Mouse (Mus musculus): ENCODE data around the gene Zfx. TPM values are rescaled to one million over a fixed set of nuclear protein-coding genes. Genes with fewer than 3 reads are reported as not detected.

Zfx gene
- polyA plus RNA-seq, 1 experiment from 2014 or later = 32.0 TPM

DNA sequence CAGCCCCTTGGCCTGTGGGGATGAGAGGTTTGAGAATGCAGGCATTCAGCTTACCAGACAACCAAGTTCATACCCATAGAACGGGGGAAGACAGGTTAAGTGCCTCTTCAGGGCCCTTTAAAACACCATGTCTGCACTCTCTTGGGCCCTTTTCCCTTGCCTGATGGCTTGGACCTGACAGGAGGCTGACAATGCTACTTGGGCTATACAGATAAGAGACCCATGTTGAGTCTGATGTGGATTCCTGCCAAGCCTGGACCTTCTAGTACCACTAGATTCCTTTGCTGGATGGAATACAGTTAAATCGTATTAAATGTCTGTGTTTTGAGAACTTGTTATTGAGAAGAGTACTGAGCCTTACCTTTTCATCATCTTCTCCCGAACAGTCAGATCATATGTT is 8.7 kb upstream of the Zfx start:
- H3K4me1 ChIP-seq (replicated peaks; ENCODE audit: control insufficient read depth, insufficient read depth, low read length) = no peaks in the 10 kb centered on the region
- no peak overlapping the region for H3K9ac ChIP-seq (ENCODE audit: low read length)
- no peak overlapping the region for H3K4me3 ChIP-seq (ENCODE audit: low read length)
- H3K27me3 ChIP-seq (ENCODE audit: control insufficient read depth, insufficient read depth, low read depth, low read length) = peaks cover 10% of the 10 kb centered on the region
- no peak overlapping the region for H3K27ac ChIP-seq (ENCODE audit: low read length)
- 44% methylated on average over 3 of the region's 3 CpGs for WGBS
- no peaks in the 10 kb centered on the region for H3K36me3 ChIP-seq (ENCODE audit: control insufficient read depth, insufficient read depth, low read length)
- no peak for ATAC-seq (ENCODE audit: low read depth)
- H3K9me3 ChIP-seq (ENCODE audit: control insufficient read depth, low read length) = no peaks in the 10 kb centered on the region
- no peak overlapping the region for H3K4me2 ChIP-seq (ENCODE audit: low read depth, low read length)

DNA sequence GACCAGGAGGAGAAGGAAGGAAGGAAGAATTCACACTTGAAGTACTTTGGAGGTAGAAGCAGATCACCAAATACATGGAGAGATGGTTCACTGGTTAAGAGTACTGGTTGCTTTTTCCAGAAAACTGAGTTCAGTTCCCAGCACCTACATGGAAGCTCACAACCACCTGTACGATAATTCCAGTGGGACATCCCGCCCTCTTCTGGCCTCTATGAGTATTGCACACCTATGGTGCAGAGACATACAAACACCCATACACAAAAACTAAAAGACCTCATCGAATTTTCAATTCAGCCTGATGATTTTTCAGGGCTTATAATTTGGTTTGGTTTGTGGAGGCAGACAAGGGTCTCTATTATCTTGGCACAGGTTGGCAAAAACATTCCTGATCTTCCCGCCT is 6.2 kb upstream of the Zfx start:
- no peak for ATAC-seq (ENCODE audit: low read depth)
- H3K27ac ChIP-seq (ENCODE audit: low read length) = no peak overlapping the region
- 75% methylated on average over 4 of the region's 4 CpGs for WGBS
- H3K9me3 ChIP-seq (ENCODE audit: control insufficient read depth, low read length) = no peaks in the 10 kb centered on the region
- no peak overlapping the region for H3K9ac ChIP-seq (ENCODE audit: low read length)
- H3K4me1 ChIP-seq (replicated peaks; ENCODE audit: control insufficient read depth, insufficient read depth, low read length) = no peaks in the 10 kb centered on the region
- H3K36me3 ChIP-seq (ENCODE audit: control insufficient read depth, insufficient read depth, low read length) = no peaks in the 10 kb centered on the region
- peaks cover 7% of the 10 kb centered on the region for H3K27me3 ChIP-seq (ENCODE audit: control insufficient read depth, insufficient read depth, low read depth, low read length)
- no peak overlapping the region for H3K4me2 ChIP-seq (ENCODE audit: low read depth, low read length)
- H3K4me3 ChIP-seq (ENCODE audit: low read length) = no peak overlapping the region

DNA sequence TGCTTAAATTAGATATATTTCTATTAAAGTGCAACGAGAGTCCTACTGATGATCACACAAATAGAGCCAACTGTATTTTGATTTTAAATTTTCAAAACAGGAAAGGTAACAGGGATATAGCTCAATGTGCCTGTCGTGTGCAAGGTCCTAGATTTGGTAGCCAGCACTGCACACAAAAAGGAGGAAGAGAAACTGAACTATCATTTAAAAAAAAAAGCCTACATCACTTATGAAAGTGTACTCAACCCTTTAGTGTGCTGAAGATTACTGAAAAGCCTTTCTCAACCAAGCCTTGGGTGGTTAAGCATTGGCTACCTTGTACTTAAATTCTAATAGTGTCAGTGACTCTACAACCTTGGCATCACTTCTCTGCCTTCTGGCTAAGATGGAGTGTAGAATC is 2.4 kb upstream of the Zfx start:
- no peaks in the 10 kb centered on the region for H3K36me3 ChIP-seq (ENCODE audit: control insufficient read depth, insufficient read depth, low read length)
- no peak overlapping the region for H3K4me2 ChIP-seq (ENCODE audit: low read depth, low read length)
- peaks cover 3% of the 10 kb centered on the region; the same call in 1 of the 2 replicates for H3K9me3 ChIP-seq (ENCODE audit: control insufficient read depth, low read length)
- H3K4me3 ChIP-seq (ENCODE audit: low read length) = no peak overlapping the region
- peaks cover 10% of the 10 kb centered on the region for H3K27me3 ChIP-seq (ENCODE audit: control insufficient read depth, insufficient read depth, low read depth, low read length)
- H3K4me1 ChIP-seq (replicated peaks; ENCODE audit: control insufficient read depth, insufficient read depth, low read length) = no peaks in the 10 kb centered on the region
- no peak overlapping the region for H3K27ac ChIP-seq (ENCODE audit: low read length)
- 71% methylated on average over 2 of the region's 2 CpGs for WGBS
- no peak overlapping the region for H3K9ac ChIP-seq (ENCODE audit: low read length)
- ATAC-seq (ENCODE audit: low read depth) = no peak

DNA sequence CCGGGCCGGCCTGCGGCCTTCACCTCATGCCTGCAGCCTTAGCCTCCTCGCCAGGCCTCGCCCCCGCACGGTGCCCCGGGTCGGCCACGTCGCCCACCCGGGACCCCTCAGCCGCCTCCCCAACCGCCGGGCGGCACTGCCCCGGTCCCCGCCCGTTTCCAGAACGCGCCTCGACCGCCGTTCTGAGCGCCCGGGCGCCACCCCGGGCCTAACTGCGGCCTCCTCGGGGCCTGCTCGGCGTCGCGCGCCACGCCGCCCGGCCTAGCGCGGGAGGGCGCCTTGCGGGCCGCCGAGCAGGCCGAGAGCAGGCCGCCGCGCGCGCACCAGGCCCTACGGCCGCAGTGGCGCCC is 818 bp downstream of the Zfx start:
- Histone ChIP-seq H3K9ac (ENCODE audit: low read length) (peak overlapping the region; percentile 93), H3K9me3 (ENCODE audit: control insufficient read depth, low read length) (peaks cover 3% of the 10 kb centered on the region; the same call in 1 of the 2 replicates), H3K27me3 (ENCODE audit: control insufficient read depth, insufficient read depth, low read depth, low read length) (peaks cover 10% of the 10 kb centered on the region), H3K36me3 (ENCODE audit: control insufficient read depth, insufficient read depth, low read length) (no peaks in the 10 kb centered on the region), H3K4me1 (replicated peaks; ENCODE audit: control insufficient read depth, insufficient read depth, low read length) (peaks cover 5% of the 10 kb centered on the region), H3K4me3 (ENCODE audit: low read length) (peak overlapping the region; percentile 64), H3K27ac (ENCODE audit: low read length) (peak overlapping the region; percentile 98), H3K4me2 (ENCODE audit: low read depth, low read length) (no peak overlapping the region)
- 9% methylated on average over 42 of the region's 53 CpGs for WGBS
- peak; percentile 60 for ATAC-seq (ENCODE audit: low read depth)

DNA sequence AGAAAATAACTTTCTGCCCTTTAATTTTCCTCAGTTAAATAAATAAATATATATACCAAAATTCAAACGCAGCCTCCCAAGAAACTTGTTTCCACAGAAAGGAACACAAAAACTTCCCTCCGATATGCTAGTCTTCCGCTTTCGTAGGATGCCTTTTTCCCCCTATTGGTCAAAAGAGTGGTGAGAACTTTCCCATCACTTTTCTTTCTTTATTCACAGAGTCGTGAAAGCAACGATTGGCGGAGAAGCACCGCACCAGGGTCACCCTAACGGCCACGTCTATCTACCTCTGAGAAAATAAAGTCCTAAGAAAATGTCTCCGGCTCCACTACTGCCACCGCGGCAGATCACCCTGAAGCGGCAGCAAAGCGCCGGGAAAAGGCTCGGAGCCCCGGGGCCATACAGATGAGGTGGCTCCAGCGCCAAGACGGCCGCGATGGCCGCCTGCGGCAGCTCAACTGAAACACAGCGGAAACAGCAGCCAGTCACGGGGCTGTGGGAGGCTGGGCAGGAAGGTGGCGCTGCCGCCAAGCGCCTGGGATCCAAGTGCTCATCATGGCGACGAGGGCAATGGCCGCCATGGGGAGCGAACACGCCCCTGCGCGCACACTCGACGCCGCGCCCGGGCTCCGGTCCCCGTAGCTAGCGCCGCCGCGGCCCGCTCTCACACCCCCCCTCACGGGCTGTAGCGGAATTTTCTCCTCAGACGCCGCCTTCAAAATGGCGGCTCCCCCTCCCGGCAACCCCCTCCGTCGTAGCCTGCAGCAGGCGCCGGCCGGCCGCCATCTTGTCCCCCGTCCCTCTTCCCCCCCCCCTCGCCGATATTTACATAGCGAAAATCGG is 1.4 kb downstream of the Zfx start:
- Histone ChIP-seq H3K36me3 (ENCODE audit: control insufficient read depth, insufficient read depth, low read length) (no peaks in the 10 kb centered on the region), H3K9ac (ENCODE audit: low read length) (peak overlapping the region; percentile 93), H3K4me2 (ENCODE audit: low read depth, low read length) (peak overlapping the region; percentile 68), H3K27me3 (ENCODE audit: control insufficient read depth, insufficient read depth, low read depth, low read length) (peaks cover 8% of the 10 kb centered on the region), H3K4me1 (replicated peaks; ENCODE audit: control insufficient read depth, insufficient read depth, low read length) (peaks cover 5% of the 10 kb centered on the region), H3K27ac (ENCODE audit: low read length) (peak overlapping the region; percentile 98), H3K4me3 (ENCODE audit: low read length) (peak overlapping the region; percentile 64), H3K9me3 (ENCODE audit: control insufficient read depth, low read length) (peaks cover 3% of the 10 kb centered on the region; the same call in 1 of the 2 replicates)
- WGBS = 17% methylated on average over 51 of the region's 65 CpGs
- ATAC-seq (ENCODE audit: low read depth) = peak; percentile 91

DNA sequence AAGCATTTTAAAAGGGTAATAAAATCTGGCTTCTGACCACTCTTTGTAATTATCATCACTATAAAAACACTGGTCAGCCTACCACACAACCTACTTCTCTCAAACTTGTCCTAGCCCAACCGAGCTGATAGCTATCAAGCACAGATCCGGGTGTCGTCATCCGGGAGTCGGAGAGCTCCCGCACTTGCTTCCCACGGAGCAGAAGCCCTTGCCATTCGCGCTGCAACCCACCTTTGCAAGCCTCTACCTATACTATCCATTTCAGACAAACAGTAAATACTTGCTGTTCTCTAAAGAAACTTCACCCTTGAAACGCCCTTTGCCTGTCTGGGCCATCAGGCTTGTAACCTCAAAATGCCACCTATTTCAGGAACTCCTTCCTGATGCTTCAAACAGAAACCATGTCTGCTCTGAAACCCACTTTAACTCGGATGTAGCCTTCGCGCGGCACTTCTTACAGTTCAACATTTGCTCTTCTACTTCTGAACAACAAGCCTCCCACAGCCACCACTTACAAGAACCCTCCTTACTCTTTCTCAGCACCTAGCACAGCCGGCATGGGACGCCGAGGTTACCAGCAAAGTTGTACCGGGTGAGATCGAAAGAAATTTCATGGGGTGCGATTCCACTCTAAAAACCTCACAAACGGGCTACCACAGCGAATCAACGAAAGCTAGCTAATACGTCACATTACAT is 2.2 kb downstream of the Zfx start:
- Histone ChIP-seq H3K27me3 (ENCODE audit: control insufficient read depth, insufficient read depth, low read depth, low read length) (peaks cover 8% of the 10 kb centered on the region), H3K9me3 (ENCODE audit: control insufficient read depth, low read length) (peaks cover 3% of the 10 kb centered on the region; the same call in 1 of the 2 replicates), H3K4me2 (ENCODE audit: low read depth, low read length) (peak overlapping the region; percentile 68), H3K4me3 (ENCODE audit: low read length) (peak overlapping the region; percentile 64), H3K9ac (ENCODE audit: low read length) (peak overlapping the region; percentile 93), H3K27ac (ENCODE audit: low read length) (peak overlapping the region; percentile 98), H3K4me1 (replicated peaks; ENCODE audit: control insufficient read depth, insufficient read depth, low read length) (peaks cover 5% of the 10 kb centered on the region), H3K36me3 (ENCODE audit: control insufficient read depth, insufficient read depth, low read length) (no peaks in the 10 kb centered on the region)
- WGBS = 12% methylated on average over 24 of the region's 24 CpGs
- ATAC-seq (ENCODE audit: low read depth) = no peak

DNA sequence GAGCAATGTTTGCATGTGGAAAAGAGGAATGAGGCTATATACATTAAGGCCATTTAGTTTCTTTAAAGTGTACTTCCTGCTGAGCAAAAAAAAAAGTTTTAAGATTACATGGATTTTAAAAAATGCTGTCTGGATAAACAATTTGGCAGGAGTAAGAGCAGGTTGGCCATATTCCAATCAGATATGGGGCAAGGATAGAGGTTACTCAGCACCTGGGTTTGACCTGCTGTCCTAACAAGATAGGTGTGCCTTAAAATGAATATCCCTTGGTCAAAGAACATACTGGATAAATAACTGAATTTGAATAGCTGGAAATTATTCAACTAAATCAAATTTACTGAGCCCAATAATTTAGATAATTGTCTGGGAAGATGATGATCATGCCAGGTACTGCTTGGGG is 5.2 kb downstream of the Zfx start:
- H3K4me1 ChIP-seq (replicated peaks; ENCODE audit: control insufficient read depth, insufficient read depth, low read length) = peaks cover 5% of the 10 kb centered on the region
- no peaks in the 10 kb centered on the region for H3K36me3 ChIP-seq (ENCODE audit: control insufficient read depth, insufficient read depth, low read length)
- peaks cover 2% of the 10 kb centered on the region for H3K27me3 ChIP-seq (ENCODE audit: control insufficient read depth, insufficient read depth, low read depth, low read length)

DNA sequence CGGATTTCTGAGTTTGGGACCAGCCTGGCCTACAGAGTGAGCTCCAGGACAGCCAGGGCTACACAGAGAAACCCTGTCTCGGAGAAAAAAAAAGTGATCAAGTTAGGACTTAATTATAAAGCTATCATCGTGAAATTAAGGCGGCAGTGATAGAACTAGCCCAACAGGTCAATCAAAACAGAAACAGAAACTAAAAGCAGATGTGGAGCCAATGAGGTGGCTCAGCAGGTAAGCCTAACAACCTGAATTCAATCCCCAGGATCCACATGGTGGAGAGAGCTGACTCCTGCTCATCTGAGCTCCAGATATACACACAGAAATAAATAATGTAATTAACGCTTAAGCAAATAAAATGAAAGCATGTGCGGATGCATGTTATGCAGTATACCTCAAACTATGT is 7.6 kb downstream of the Zfx start:
- Histone ChIP-seq H3K4me1 (replicated peaks; ENCODE audit: control insufficient read depth, insufficient read depth, low read length) (peaks cover 5% of the 10 kb centered on the region), H3K9ac (ENCODE audit: low read length) (no peak overlapping the region), H3K27ac (ENCODE audit: low read length) (no peak overlapping the region), H3K36me3 (ENCODE audit: control insufficient read depth, insufficient read depth, low read length) (no peaks in the 10 kb centered on the region), H3K27me3 (ENCODE audit: control insufficient read depth, insufficient read depth, low read depth, low read length) (no peaks in the 10 kb centered on the region; the same call in none of the 2 replicates), H3K4me2 (ENCODE audit: low read depth, low read length) (no peak overlapping the region), H3K4me3 (ENCODE audit: low read length) (no peak overlapping the region), H3K9me3 (ENCODE audit: control insufficient read depth, low read length) (no peaks in the 10 kb centered on the region)
- no peak for ATAC-seq (ENCODE audit: low read depth)
- WGBS = 72% methylated on average over 6 of the region's 6 CpGs

More for the DNA sequence above, 5.2 kb downstream of the Zfx start:
- no peak overlapping the region for H3K4me3 ChIP-seq (ENCODE audit: low read length)
- H3K9ac ChIP-seq (ENCODE audit: low read length) = no peak overlapping the region
- no peak overlapping the region for H3K4me2 ChIP-seq (ENCODE audit: low read depth, low read length)
- peaks cover 3% of the 10 kb centered on the region; the same call in 1 of the 2 replicates for H3K9me3 ChIP-seq (ENCODE audit: control insufficient read depth, low read length)
- no peak for ATAC-seq (ENCODE audit: low read depth)
- no peak overlapping the region for H3K27ac ChIP-seq (ENCODE audit: low read length)

DNA sequence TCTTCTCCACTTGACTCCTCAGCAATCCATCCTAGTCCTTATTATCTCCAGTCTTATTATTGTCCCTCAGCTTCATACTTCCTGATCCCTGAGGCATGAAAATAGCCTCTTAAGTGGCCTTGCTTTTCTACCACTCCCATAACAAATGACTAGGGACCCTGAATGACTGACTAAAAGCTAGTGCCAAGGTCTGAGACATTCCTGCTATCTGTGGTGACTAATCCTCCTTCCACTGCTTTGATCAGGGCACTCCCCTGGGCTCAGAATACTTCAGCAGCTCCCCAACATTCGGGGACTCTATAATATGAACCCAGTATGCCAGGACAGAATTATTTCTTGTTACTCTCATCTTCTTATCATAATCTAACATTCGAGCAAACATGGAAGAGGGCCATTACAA is 17.5 kb downstream of the Zfx start:
- no peaks in the 10 kb centered on the region for H3K9me3 ChIP-seq (ENCODE audit: control insufficient read depth, low read length)
- 60% methylated on average over 2 of the region's 2 CpGs for WGBS
- H3K27me3 ChIP-seq (ENCODE audit: control insufficient read depth, insufficient read depth, low read depth, low read length) = peaks cover 5% of the 10 kb centered on the region; the same call in 1 of the 2 replicates
- ATAC-seq (ENCODE audit: low read depth) = no peak
- H3K36me3 ChIP-seq (ENCODE audit: control insufficient read depth, insufficient read depth, low read length) = no peaks in the 10 kb centered on the region
- H3K4me3 ChIP-seq (ENCODE audit: low read length) = no peak overlapping the region
- no peak overlapping the region for H3K27ac ChIP-seq (ENCODE audit: low read length)
- H3K4me1 ChIP-seq (replicated peaks; ENCODE audit: control insufficient read depth, insufficient read depth, low read length) = no peaks in the 10 kb centered on the region
- H3K9ac ChIP-seq (ENCODE audit: low read length) = no peak overlapping the region
- H3K4me2 ChIP-seq (ENCODE audit: low read depth, low read length) = no peak overlapping the region
